Mouse (Mus musculus) left cerebral cortex, postnatal 4 days (tissue): ENCODE measurements at regions not wholly inside any gene's neighbourhood (a gene's known extent, or its start where the extent isn't known, plus 50 kb on each side); places are given as distances from the start of the nearest gene placed in this dataset.

ENCODE experiments used
- DNase-seq: peaks from one replicate; pipeline ENCODE4 v3.0.0-alpha.2; 2022
- intact Hi-C: fragments of 180-260 bp; cut with DNase I; formaldehyde crosslinking; loops from one replicate; pipeline ENCODE4 v1.15.1; 2025

DNA sequence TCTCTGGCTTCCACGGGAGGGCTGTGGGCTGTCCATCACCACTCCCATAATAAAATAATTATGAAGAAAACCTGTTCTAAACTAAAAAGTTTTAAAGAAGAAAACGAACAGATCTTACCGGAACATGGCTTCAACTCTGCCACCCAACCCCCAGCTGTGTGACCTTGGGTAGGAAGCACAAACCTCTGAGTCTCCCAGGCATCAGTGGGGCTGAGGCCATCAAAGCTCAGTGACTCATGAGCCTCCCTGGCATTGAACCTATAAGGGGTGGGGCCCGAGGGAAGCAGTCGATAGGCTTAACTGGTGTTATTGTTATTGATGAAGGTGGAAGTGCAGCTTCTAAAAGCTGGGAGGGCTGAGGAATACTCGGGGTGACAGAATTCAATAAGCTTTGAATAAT is 83.1 kb upstream of the Zc3h12a start:
- DNase-seq, result no peak
- intact Hi-C loops, result no loop called here

DNA sequence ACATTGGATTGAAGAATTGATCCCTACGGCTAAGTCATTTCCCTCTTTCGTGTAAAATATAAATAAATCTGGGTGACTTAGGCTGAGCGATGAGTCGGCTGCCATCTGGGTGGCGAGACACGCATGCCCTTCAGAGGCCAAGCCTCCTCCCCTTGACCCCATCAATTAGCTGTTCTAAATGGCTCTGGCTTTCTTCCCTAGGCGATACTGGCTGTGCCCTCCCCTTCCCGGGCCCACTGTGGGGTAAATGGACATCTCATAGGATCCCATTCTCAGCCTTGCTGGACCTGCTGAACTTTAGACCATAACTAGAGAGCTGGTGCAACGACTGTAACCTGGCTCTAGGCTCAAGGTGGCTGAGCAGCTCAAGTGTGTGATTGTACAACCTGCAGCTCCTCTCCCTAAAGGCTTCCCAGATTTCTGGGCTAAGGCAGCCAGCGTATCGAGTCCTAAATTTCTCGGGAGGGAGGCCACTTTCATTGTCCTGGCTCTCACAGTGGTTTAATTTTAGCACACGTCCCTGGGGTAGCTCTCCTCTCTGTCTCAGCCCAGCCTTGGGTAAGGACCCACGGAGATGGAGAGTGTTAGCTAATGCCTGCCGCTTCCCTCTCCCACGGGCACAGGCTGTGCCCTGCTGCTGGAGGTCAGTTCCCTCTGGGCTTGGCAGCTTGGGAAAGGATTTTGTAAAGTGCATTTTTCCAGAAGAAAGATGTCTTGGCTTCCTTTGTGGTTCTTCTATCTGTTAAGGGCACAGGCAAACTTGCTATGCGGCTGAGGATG is 80.7 kb upstream of the Zc3h12a start:
- DNase-seq, result no peak
- intact Hi-C loops, result no loop called here

DNA sequence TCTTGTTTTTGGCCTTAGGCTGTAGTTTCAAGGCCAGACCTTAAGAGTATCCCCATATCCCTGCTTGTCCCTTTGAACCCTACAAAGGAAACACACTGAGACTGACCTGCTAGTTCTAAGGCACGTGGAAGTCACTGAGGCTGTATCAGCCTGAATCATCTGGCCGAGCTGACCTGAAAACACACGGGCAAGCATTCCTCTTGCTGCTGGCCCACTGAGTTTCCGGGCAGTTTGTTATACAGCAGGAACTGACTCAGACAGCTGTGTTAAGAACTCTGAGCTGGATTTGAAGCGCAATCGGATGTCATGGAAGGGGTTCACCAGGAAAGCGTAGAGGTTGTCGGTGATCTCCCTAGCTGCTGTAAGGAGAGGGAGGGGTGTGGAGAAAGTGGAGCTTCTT is 75.9 kb upstream of the Zc3h12a start:
- intact Hi-C loops, result no loop called here
- DNase-seq, result no peak

DNA sequence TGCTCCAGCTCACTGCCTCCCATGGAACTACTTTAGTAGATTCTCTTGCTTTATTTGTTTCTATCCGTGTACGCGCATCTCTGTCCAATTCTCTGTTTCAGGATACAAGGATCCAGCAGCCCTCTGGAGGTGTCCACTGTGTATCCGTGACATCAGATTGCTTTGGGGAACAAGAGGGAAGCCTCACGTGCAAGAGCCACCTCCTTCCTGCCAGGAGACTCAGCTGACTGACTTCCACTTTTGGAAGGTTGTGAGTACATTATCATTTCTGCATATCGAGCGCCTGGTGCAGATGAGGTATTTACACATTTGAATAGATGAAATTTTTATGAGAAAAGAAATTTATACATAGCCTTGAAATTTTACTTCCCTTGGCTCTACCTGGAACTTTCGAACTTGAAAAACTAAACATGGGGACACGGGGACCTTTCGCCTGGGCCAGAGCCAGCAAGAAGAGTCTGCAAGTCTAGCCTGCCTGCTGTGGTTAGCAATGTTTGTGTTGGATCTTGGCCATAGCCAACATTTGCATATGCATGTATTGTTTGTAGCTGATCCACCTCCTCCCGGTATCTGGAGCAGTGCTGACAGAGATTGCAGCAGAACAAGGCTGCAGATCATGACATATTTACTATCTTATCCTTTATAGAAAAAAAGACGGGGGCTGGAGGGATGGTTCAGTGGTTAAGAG is 74.1 kb upstream of the Zc3h12a start:
- intact Hi-C loops, result no loop called here
- peak; percentile 38 for DNase-seq

DNA sequence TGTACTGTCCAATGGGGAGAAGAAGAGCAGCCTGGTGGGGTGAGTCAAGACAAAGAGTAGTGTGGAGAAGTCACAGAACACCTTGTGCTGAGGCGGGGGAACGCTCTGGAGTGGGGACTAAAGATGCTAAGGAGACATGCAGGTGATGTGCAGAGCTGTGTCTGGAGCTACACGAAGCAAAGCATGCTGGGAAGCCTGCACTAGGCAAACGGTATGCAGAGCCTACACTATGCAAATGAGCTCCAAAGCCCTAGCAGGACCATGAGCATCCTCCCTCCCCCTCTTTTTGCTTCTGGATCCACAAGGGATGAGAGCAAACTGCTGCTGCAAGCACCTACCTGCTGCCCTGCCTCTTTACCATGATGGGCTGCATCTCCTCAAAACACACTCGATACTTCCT is 73.1 kb upstream of the Zc3h12a start:
- no peak for DNase-seq
- intact Hi-C loops, result no loop called here

DNA sequence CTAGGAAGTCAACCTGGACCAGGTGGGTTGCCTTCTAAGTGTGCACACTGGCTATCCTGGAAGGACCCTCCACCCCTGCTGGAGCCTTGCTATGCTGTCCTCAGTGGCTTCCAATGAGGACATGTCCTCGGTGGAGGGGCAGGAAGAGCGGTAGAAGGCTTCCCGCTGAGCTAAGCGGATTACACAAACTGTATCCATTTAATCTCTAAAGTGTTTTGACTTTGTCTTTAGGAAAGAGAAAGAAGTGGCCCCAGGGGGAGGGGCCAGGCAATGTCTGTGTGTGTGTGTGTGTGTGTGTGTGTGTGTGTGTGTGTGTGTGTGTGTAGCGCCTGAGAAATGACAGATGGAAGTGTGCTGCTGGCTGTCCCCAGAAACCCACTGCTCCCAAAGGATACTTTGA is 71.6 kb upstream of the Zc3h12a start:
- no peak for DNase-seq
- intact Hi-C loops, result no loop called here

DNA sequence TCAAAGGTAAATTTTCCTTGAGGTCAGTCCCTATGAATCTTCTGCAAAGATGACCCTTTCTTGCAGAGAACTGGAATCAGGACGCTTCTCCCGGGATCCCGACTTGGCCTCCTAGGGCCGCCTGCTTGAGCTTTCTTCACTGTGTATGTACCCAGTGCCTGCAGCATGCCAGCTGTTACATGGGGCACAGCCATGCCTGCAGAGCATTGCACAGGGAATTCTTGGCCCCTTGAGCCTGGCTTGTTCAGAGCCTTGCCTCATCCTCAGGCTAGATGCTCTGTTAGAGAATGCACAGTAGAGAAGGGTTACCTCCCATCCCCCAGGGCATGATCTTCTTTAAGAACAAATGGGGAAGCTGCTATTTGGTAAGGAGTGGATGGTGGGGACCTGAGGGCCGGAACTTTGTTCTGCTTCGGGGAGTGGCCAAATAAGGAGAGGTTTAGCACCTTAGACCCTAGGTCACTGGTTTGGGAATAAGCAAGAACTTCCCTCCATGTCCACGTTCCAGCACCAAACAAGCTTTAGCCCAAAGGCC is 68.3 kb upstream of the Zc3h12a start:
- peak; percentile 14 for DNase-seq
- intact Hi-C loops, result no loop called here

DNA sequence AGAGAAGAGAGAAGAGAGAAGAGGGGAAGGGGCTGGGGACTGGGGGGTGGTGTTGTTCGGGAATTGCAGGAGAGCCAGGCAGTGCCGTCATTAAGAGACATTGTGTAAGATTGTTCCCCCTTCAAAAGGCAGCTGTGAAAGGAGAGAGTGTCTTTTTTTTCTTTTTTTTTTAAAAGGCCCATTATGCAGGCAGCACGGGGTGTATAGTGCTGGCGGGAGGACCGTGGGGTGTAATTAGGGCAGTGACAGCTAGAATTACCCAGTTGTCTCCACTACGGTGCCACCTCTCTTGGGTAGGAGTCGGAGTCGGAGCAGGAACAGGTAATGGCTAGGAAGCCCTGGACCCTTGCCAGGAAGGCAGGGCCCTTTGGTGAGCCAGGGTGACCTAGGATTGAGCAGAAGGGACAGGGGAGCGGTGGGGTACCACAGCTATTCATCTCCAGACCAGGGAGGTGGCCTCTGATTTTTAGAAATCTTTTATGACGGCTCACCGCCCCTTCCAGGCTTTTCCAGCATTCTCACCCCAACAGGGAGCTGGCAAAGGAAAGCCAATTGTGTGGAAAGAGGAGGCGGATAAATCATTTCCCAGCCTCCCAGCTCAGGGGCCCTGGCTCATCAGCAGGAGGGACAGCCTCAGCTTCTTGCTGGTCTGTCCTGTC is 67.2 kb upstream of the Zc3h12a start:
- DNase-seq, result peak; percentile 24

DNA sequence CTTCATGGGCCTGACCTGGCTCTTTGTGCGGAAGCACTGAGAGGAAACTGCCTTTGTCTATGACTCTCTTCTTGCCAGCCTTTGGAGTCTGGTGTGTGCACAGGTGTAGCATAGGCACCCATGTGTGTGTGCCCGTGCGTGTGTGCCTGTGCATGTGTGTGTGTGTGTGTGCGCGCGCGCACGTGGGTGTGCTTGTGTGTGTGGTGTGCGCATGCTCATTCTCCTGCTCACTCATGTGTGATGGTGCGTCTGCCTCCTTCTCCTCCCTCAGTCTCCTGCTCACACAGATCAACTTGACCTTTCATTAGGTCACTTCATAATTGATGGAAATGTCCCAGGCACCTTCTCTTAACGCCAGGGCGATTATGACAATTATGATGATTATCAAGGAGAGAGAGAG is 66.7 kb upstream of the Zc3h12a start:
- peak; percentile 26 for DNase-seq
- intact Hi-C loops, result no loop called here

More for the DNA sequence above, 67.2 kb upstream of the Zc3h12a start:
- intact Hi-C loops, result no loop called here

DNA sequence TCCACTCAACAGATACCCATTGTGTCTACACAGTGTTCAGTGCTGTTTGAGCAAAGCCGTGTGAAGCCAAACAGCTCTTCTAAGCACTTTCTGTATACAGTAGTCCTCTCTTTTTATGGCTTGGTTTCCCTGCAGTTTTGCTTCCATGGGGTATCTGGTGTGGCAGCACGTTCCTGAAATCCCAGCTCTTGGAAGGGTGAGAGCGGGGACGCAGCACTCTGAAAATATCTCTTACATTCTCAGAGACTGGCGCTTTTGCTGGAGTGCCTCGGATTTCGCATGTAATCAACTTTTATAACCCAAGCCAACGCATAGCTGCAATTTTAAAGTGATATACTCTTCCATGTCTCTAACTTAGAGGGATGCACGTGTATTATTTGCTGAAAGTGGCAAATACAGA is 64.0 kb upstream of the Zc3h12a start:
- intact Hi-C loops, result no loop called here
- no peak for DNase-seq

DNA sequence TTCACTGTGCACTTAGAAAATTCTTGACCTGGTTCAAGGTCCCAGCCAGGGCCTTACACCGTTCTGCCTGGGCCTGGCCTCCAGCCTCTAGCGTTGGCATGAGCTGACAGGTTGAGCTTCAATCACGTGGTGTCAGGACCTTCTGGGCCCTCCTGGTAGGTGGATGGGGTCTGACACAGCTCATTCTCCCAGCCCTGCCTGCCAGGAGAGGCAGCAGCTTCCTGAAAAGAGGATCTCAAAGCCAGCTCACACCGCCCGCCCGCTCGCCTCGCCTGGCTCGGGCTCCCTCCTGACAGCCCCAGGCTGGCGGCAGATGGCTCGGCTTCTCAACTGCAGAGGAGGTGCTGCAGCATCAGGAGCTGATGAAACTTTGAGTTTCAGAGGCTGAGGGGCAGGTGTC is 63.4 kb upstream of the Zc3h12a start:
- intact Hi-C loops, result no loop called here
- peak; percentile 82 for DNase-seq

DNA sequence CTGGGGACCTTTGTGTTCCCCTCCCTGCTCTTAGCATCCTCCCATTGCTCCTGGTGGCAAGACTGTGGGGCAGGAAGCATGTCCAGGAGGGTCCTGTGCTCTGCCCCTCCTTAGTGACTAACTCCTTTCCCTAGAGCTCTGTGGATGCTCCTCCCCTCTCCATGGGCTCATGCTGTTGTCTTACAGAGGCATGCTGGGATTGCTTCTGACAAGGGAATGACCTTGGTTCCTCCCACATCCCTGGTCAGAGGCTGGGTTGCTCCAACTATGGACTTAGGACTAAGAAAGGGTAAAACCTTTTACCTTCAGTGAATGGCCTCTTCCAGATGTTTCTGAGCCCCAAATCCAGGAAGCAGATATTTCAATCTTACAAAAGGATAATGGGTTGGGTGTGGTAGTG is 62.3 kb upstream of the Zc3h12a start:
- DNase-seq, result no peak
- intact Hi-C loops, result no loop called here

DNA sequence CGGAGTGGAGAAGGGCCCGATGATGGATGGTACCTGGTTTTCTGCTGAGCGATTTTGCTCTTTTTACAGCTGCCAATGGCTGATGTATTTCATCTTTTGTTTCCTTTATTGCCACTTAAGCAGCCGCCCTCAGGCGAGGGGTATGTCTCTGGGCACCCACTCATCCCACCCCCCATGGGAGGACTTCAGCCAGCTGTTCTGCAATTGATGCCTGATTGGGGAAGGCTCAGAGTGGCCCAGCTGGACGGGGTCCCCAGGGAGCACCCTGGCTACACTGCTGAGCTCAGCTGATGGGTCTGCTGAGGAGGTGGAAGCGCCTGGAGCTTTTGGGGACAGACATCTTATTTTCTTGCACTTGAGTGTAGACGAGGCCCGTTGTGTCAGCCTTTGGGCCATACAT is 58.6 kb upstream of the Zc3h12a start:
- intact Hi-C loops, result no loop called here
- DNase-seq, result no peak

DNA sequence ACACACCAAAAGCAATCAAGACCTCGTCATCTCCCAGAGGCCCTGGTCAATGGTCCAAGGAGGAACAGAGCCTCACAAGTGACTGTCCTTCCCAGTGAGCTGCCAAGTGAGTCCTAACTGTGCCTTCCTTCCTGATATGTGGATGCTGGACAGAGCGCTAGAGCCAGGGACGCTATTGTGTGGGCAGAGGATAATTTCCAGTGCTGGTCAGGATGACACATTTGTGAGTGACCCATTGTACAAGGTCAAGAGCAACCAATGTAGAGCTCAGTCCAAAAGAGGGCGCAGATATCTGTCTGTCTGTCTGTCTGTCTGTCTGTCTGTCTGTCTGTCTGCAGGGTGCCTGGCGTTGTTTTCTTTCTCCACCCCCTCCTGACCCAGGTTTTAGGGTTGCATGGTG is 57.4 kb upstream of the Zc3h12a start:
- no peak for DNase-seq
- intact Hi-C loops, result no loop called here

DNA sequence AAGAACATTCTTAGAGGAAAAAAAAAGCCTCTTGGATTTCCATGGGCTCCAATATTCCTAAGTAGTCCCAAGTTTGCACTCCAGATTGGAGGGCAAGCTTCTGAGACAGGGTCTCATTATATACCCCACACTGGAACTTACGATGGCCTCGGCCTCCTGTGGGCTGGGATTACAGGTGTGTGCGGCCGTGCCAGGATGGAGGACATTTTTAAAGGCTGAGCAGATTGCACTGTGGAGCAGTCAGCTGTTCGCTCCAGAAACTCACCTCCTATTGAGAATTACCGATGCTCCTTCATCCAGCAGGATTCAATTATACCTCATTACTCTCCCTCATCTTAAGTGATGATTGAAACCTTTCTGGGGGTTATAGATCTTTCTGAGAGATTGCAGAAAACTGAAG is 53.3 kb upstream of the Zc3h12a start:
- no peak for DNase-seq
- intact Hi-C loops, result no loop called here

DNA sequence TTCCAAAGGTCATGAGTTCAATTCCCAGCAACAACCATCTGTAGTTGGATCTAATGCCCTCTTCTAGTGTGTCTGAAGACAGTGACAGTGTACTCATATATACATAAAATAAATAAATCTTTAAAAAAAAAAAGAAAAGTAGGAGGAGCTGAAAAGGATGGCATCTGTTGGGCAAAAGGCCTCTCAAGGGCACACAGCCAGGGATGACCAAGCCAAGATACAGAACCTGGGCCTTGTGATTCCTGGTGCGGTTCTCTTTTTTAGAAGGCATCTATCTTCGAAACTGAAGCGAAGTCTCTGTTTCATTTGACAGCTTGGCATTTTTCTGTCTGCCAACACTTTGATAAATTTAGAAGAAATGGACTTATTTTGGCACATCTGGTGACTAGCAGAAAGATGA is 50.9 kb upstream of the Zc3h12a start:
- DNase-seq, result no peak
- intact Hi-C loops, result no loop called here

DNA sequence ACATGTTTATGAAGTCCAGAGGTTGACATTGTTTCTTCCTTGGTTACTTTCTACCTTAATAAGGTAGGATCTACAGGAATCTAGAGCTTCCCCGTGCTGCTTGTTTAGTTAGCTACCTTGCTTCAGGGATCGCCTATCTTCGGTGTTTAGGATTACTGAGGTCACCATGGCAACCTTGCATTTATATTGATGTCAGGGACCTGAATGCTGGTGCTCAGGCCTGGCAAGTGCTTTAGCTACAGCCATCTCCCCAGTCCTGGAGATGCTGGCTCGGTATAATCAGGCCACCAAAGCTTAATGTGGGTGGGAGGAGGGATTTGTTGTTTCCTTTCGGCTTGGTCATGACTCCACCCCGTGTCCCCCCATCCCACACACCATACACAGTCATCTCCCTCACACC is 50.0 kb upstream of the Zc3h12a start:
- intact Hi-C loops, result no loop called here
- DNase-seq, result no peak
